Mouse (Mus musculus): ENCODE measurements around the gene Fuca1. TPM values are rescaled to one million over a fixed set of nuclear protein-coding genes. Genes with fewer than 3 reads are reported as not detected.
A peak's percentile ranks its signal among the peaks of the same experiment; 100 is the strongest.

The Fuca1 gene
- 10 to 100 TPM; 29.2 to 36.3 TPM for total RNA-seq (2021)

GRCm38 (mm10) chr4:135920304-135921241, at the start of gene Fuca1:
Gene Fuca1, plus strand, starts transcription at chr4:135920735.
- DNase-seq (ENCODE audit: low spot score in 2 of 2) = peak; percentile 95 to 97
- intact Hi-C loops (cut with DNase I) = loop anchor here (5.0 kb wide), 1 partner anchor 118 kb away; no protein-coding TSS in a partner anchor

DNA sequence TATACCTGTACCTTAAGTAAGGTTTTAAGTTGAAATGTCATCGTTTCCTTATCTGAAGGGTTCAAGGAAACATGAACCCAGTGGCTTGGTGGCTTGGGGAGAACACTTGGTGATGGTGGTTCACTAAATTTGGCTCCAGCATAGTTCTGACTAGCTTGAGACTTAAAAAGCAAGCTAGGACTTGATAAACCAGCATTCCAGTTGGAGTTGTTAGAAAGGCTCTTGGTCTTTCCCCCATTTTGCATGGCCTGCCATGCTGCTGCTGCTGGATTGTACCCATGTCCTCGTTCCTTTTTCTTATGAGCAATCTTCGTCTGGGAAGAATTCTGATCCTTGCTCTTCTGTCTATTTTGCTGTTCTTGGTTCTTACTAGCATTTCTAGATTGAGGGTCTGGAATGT, 48.5 kb upstream of the Fuca1 start:
- intact Hi-C loops (cut with DNase I) = loop anchor here (2.0 kb wide), 1 partner anchor 43 kb away; no protein-coding TSS in a partner anchor
- DNase-seq (ENCODE audit: low spot score in 2 of 2) = no peak

GRCm38 (mm10) chr4:135872589-135873391, 47.7 kb upstream of the Fuca1 start:
- intact Hi-C loops (cut with DNase I) = loop anchor here (1.0 to 2.0 kb wide), 2 partner anchors 16 to 44 kb away; no protein-coding TSS in a partner anchor
- no peak for DNase-seq (ENCODE audit: low spot score in 2 of 2)

- intact Hi-C loops (cut with DNase I) = loop anchor here (1.0 to 2.0 kb wide), 2 partner anchors 17 to 45 kb away; no protein-coding TSS in a partner anchor
- DNase-seq (ENCODE audit: low spot score in 2 of 2) = peak; percentile 93 to 96
Measured at GRCm38 (mm10) chr4:135873526-135874202, 46.9 kb upstream of the Fuca1 start, which contains the start of gene Pnrc2. Gene Pnrc2, minus strand, starts transcription at chr4:135873850.

- no peak for DNase-seq (ENCODE audit: low spot score in 2 of 2)
- intact Hi-C loops (cut with DNase I) = no loop called here
Measured at GRCm38 (mm10) chr4:135874564-135875535, 45.7 kb upstream of the Fuca1 start.

- intact Hi-C loops (cut with DNase I) = no loop called here
- DNase-seq (ENCODE audit: low spot score in 2 of 2) = peak in 1 of 2 experiments; percentile 31
Measured at GRCm38 (mm10) chr4:135875546-135875945, 45.0 kb upstream of the Fuca1 start.

- intact Hi-C loops (cut with DNase I) = no loop called here
- no peak for DNase-seq (ENCODE audit: low spot score in 2 of 2)
Measured at GRCm38 (mm10) chr4:135875991-135876582, 44.4 kb upstream of the Fuca1 start.

GRCm38 (mm10) chr4:135876583-135877020, 43.9 kb upstream of the Fuca1 start:
- intact Hi-C loops (cut with DNase I) = loop anchor here (1.0 kb wide), 1 partner anchor 75 kb away; no protein-coding TSS in a partner anchor

DNA sequence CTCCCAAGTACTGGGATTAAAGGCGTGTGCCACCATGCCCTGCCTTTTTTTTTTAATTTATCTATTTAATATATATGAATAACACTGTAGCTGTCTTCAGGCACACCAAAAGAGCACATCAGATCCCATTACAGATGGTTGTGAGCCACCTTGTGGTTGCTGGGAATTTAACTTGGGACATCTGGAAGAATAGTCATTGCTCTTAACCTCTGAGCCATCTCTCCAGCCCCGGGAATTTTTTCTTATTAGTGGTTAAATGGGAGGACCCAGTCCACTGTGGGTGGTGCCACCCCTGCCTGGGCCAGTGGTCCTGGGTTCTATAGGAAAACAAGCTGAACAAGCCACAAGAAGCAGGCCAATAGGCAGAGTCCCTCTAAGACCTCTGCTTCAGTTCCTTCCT, 42.8 kb upstream of the Fuca1 start:
- DNase-seq (ENCODE audit: low spot score in 2 of 2) = peak in 1 of 2 experiments; percentile 44
- intact Hi-C loops (cut with DNase I) = loop anchor here (1.0 kb wide), 1 partner anchor 76 kb away; no protein-coding TSS in a partner anchor

More at GRCm38 (mm10) chr4:135876583-135877020, 43.9 kb upstream of the Fuca1 start:
- DNase-seq (ENCODE audit: low spot score in 2 of 2) = peak; percentile 81 to 94

DNA sequence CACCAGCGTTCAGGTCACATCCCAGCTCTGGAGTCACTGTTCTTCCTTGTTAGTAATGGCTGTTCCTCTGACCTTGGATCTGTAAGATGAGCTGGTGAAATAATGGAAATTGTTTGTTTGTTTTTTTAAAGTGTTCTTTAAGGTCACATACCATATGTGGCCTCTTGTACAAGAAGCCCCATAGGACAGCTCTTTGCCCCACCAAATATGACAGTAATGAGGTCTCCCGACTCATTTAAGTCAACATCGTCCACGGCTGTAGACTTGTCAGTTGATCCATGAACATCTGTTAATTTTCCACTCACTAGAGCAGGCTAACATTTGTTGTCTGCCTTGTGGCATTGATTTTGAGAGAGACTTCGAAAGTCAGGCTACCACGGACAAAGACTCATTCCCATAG, 41.5 kb upstream of the Fuca1 start:
- intact Hi-C loops (cut with DNase I) = no loop called here

DNA sequence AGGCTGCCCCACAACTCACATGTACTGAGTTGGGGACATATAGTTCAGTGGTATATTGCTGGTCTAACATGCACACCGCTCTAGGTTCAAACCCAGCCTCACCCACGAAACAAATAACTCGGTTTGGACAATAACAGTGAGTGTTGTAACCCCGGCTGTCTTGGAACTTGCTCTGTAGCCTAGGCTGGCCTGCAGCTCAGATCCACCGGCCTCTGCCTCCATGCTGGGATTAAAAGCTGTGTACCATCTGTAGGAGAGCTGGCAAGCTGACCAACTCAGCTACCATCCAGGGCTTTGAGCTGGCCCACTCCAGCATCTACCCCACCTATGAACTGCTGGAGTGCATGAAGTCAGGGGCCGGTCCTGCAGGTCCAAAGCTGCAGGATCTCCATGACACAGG, 40.5 kb upstream of the Fuca1 start:
- intact Hi-C loops (cut with DNase I) = no loop called here
- DNase-seq (ENCODE audit: low spot score in 2 of 2) = no peak

More for the DNA sequence above, 41.5 kb upstream of the Fuca1 start:
- DNase-seq (ENCODE audit: low spot score in 2 of 2) = no peak

GRCm38 (mm10) chr4:135880576-135880975, 40.0 kb upstream of the Fuca1 start:
- intact Hi-C loops (cut with DNase I) = no loop called here
- no peak for DNase-seq (ENCODE audit: low spot score in 2 of 2)

GRCm38 (mm10) chr4:135882023-135882422, 38.5 kb upstream of the Fuca1 start:
- intact Hi-C loops (cut with DNase I) = no loop called here
- no peak for DNase-seq (ENCODE audit: low spot score in 2 of 2)

DNA sequence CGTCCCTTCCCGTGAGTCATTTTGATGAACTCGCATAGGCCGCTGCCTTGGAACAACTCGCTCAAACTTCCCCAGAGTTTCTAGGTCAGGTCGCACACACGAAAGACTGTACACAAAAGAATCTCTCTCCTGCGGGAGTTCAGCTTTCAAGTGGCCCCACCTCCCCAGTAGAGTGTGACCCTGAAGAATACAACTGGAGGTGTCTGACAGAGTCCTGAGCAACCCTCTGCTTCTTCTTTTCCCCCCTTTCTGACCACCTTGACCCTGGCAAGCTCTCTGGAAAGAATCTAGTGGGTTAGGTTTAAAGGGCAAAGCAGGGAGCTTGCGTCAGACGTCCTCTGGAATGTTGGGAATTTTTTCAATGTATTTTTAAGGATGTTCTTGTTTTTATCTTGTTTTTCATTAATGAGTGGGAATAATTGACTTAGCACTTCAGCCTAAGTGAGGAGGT, 37.1 kb upstream of the Fuca1 start:
- no peak for DNase-seq (ENCODE audit: low spot score in 2 of 2)
- intact Hi-C loops (cut with DNase I) = no loop called here

DNA sequence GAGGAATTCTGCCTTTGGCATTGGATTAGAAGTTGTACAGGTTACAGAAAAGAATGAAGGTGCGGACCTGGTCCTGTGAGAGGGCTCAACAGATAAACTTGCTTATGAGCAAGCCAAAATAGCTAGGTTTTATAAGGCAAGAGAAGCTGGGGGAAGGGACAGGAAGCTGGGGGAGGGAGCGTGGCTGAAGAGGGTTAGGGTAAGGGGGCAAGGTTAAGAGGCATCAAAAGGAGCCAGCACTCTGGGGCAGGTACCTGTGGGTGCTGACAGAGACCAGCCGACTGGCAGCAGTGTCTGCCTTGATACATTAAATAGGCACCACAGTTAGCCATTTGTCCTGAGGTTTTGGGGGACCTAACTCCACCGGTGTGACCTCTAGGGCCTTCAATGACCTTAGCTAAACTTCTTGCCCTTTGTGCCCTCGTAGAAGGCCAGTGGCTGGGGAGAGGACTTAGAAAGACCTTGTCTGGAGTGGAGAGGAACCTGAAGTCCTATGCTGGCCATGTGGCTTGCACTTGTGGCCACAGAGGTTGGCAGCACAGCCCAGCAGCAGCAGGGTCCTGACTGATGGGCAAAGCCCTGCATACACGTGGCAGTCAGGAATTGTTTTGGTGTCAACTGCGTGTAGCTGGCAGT, 36.5 kb upstream of the Fuca1 start:
- no peak for DNase-seq (ENCODE audit: low spot score in 2 of 2)
- intact Hi-C loops (cut with DNase I) = no loop called here

DNA sequence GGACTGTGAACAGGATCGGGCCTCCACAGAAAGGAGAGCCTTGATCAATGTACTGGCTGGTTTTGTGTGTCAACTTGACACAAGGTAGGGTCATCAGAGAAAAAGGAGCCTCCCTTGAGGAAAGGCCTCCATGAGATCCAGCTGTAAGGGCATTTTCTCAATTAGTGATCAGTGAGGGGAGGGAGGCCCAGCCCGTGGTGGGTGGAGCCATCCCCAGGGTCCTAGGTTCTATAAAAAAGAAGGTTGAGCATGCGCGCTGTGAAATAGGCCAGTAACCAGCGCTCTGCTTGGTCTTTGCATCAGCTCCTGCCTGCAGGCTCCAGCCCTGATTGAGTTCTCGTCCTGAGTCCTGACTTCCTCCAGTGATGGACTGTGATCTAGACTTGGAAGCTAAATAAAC, 36.0 kb upstream of the Fuca1 start:
- no peak for DNase-seq (ENCODE audit: low spot score in 2 of 2)
- intact Hi-C loops (cut with DNase I) = no loop called here

DNA sequence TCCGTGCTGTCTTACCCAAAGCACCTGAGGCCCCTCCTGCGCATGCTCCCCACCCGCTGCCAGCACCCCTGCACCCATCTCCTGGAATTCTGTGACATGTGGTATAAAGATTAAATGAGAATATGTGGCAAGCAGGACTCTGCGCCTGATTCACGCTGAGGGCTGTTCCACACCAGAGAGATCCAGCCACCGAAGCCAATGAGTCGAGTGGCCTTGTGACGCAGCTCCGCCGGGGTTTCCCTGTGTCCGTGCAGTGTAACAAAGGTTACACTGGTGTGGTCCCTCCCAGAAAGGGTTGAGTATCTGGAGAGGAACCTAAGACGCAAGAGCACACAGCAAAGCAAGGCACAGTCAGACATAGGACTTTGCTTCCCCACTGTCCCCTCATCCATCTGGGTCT, 34.9 kb upstream of the Fuca1 start:
- no peak for DNase-seq (ENCODE audit: low spot score in 2 of 2)
- intact Hi-C loops (cut with DNase I) = no loop called here

Data from left cerebral cortex, postnatal 25 days (tissue).